Mouse (Mus musculus) forebrain, embryonic 14.5 days (tissue): ENCODE results near the gene Nnat. TPM values are rescaled to one million over a fixed set of nuclear protein-coding genes. Genes with fewer than 3 reads are reported as not detected.
"Not testable (repeated sequence)": the region's sequence is repeated elsewhere in the genome, so short reads cannot be mapped to it uniquely, and the experiment has no call there.

Experiments used
- ATAC-seq: fragments of 200-750 bp; cut with Nextera tagmentation; 2 replicates; pipeline ENCODE4 v1.8.0; 2017; ENCODE audit warnings: mild to moderate bottlenecking, moderate library complexity
- DNase-seq: peaks from one replicate; pipeline ENCODE4 v3.0.0-alpha.2; 2015; ENCODE audit warnings: low spot score
- H3K27ac ChIP-seq: fragments of 300-500 bp; sonication (generic); 2 replicates; pipeline ENCODE4 v1.5.1; 2014; ENCODE audit warnings: low read depth, mild to moderate bottlenecking, control low read depth, low read length, moderate library complexity
- H3K27me3 ChIP-seq: fragments of 300-500 bp; sonication (generic); replicated peaks from 2 replicates; pipeline ENCODE4 v1.6.1; 2014; ENCODE audit warnings: low read length, control low read depth, mixed read lengths; ENCODE audit not compliant: control insufficient read depth, insufficient read depth
- H3K36me3 ChIP-seq: fragments of 300-500 bp; sonication (generic); 2 replicates; pipeline ENCODE4 v1.6.1; 2014; ENCODE audit warnings: low read length, control low read depth; ENCODE audit not compliant: control insufficient read depth, insufficient read depth
- H3K4me1 ChIP-seq: fragments of 300-500 bp; sonication (generic); 2 replicates; pipeline ENCODE4 v1.6.1; 2014; ENCODE audit warnings: antibody characterized with exemption, low read length, control low read depth; ENCODE audit not compliant: control insufficient read depth, insufficient read depth
- H3K4me2 ChIP-seq: fragments of 300-500 bp; sonication (generic); 2 replicates; pipeline ENCODE4 v1.6.1; 2014; ENCODE audit warnings: mild to moderate bottlenecking, control low read depth, low read length
- H3K4me3 ChIP-seq: fragments of 300-500 bp; sonication (generic); 2 replicates; pipeline ENCODE4 v1.5.1; 2014; ENCODE audit warnings: low read depth, low read length, control low read depth
- H3K9ac ChIP-seq: fragments of 300-500 bp; sonication (generic); 2 replicates; pipeline ENCODE4 v1.6.1; 2014; ENCODE audit warnings: mild to moderate bottlenecking, low read length, control low read depth, moderate library complexity
- H3K9me3 ChIP-seq: fragments of 300-500 bp; sonication (generic); replicated peaks from 2 replicates; pipeline ENCODE4 v1.6.1; 2016; ENCODE audit warnings: low read length, control low read depth, mixed read lengths; ENCODE audit not compliant: control insufficient read depth
- WGBS: fragments of 180-500 bp; shearing (Covaris S2); extraction: QIAGEN DNeasy Blood & Tissue Kit; methylation state at CpG from one replicate; pipeline ENCODE4 v1.1.7; 2014; 5-methylcytosine and 5-hydroxymethylcytosine counted together
- polyA plus RNA-seq: library from polyadenylated mRNA; unstranded; fragments of >200 nt; fragmentation: Nextera tagmentation; extraction: Ambion mirVana; gene quantifications from 2 replicates; pipeline ENCODE4 v1.2.1, GENCODE M21; 2014

Gene Nnat
- polyA plus RNA-seq, 1 experiment from 2014 or later: 7,102 TPM

DNA sequence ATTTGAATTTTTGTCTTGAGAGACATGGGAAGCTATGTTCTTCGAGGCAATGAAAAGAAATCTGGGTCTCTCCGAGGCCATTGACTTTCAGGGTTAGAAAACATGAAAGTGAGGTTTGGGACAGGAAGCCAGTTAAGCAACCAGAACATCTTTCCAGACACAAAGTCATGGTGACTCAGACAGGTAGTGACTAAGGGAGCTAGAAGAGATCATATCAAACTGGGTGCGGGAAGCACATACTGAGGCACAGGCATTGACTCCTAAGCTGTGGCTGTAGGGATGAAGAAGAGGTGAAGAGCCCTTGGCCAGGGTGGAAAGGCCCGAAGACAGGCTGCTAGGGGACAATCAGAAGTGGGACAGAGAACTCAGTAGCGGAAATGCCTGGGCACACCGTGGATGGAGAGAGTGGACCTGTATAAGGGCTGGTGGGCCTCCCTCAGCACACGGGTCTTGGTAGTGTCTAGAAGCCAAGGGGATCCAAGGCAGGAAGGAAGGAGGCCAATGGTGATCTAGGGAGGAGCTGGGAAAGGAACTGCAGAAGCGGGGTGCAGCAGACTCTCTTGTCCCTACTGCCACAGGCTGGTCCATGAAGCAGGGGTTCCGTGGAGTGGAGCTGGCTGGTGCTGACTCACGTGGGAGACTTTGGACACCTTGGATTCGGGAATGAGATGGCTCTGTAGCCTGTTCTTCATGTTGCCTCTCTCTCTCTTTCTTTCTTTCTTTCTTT is 7.5 kb downstream of the Nnat start:
- no peaks in the 10 kb centered on the region for H3K9me3 ChIP-seq
- ATAC-seq (no peak), DNase-seq (no peak)
- H3K9ac ChIP-seq: peak overlapping the region; percentile 98
- H3K4me2 ChIP-seq: peak overlapping the region; percentile 93
- peak overlapping the region; percentile 99; the same call in 1 of the 2 replicates for H3K4me3 ChIP-seq
- H3K27ac ChIP-seq: peak overlapping the region; percentile 85; the same call in 1 of the 2 replicates
- 85% methylated on average over 11 of the region's 11 CpGs for WGBS
- peaks cover 5% of the 10 kb centered on the region; the same call in 1 of the 2 replicates for H3K36me3 ChIP-seq
- no peaks in the 10 kb centered on the region for H3K27me3 ChIP-seq
- H3K4me1 ChIP-seq: peaks cover 17% of the 10 kb centered on the region

DNA sequence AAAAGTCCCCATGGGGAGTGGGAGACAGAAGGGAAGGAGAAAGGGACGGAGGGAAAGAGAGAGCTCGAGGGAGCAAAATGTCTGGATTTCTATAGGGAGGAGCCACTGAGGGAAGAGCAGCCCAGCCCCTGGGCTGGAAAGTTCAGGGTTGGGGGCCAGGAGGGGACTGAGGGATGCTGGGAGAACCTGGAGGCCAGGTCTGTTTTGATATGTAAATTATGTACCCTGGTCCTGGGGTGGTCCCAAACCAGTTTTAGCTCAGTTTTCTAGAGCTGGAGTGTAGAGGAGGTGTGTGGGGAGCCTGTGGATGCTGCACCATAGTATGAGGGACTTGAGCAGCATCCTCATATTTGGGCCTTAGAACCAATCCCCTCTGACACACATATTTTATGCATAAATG is 9.0 kb downstream of the Nnat start:
- DNase-seq (no peak), ATAC-seq (no peak)
- Histone ChIP-seq H3K36me3 (no peaks in the 10 kb centered on the region; the same call in 1 of the 2 replicates), H3K27me3 (no peaks in the 10 kb centered on the region), H3K4me2 (no peak overlapping the region), H3K4me1 (peaks cover 17% of the 10 kb centered on the region), H3K9me3 (no peaks in the 10 kb centered on the region), H3K27ac (no peak overlapping the region), H3K9ac (no peak overlapping the region), H3K4me3 (no peak overlapping the region)
- 10% methylated on average over 2 of the region's 2 CpGs for WGBS

DNA sequence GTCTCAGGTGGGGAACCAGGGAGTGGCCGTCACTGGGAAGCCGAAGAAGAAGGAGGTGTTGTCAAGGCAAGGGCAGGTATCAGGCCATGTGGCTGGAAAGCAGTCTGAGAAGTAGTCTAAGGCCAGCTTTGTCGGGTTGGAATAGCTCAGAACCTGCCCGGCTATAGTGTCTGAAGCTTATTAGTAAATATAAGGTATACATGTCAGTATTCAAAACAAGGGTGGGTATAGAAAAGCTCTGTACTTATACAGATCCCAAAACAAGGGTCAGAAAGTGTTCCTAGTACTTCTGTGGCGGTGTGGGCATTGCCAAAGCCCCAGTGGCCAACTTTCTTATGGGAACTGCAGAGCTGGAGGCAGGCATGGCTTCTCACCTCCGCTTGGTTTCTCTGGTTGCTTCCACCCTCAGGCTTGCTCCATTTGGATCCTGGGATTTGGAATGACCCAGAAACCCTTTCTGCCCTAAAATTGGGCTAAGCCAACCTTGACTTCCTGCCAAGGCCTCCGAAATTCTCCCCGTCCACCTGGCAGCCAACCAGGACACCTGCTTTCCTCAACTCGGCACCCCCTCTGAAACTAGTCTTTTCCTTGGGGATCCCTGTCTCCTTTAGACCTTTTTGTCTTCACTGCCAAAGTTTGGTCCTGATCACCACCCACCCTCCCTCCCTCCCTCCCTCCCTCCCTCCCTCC is 10.1 kb downstream of the Nnat start:
- no peak overlapping the region for H3K4me2 ChIP-seq
- H3K27me3 ChIP-seq: no peaks in the 10 kb centered on the region
- H3K4me1 ChIP-seq: peaks cover 13% of the 10 kb centered on the region
- WGBS: 64% methylated on average over 9 of the region's 9 CpGs
- H3K9ac ChIP-seq: no peak overlapping the region
- H3K27ac ChIP-seq: no peak overlapping the region
- ATAC-seq: no peak
- no peaks in the 10 kb centered on the region for H3K9me3 ChIP-seq
- no peak for DNase-seq
- no peaks in the 10 kb centered on the region for H3K36me3 ChIP-seq
- H3K4me3 ChIP-seq: no peak overlapping the region

DNA sequence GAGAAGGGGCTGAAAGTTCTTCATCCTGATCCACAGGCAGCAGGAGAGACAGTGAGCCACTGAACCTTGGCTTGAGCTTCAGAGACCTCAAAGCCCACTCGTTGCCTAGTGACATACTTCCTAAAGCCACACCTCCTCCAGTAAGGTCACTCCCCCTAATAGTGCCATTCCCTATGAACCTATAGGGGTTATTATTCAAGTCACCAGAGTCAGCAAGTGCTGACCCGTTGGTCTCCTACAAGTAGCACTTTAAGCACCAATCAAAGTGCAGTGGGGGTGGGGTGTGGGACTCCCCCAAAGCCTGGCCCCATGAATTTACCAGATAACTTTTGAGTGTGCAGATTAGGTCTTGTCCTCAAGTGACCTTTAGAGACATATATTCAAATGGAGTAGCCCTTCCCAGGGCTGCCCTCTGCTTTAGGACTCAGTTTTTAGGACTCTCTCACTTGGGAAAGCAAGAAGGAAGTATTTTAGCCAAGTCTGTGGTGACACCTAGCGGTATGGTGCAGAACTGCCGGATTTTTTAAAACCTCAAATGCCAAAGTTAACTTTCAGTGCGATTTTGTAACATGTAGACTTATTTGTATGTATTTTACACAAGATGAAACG is 11.4 kb downstream of the Nnat start, which contains the start of gene Blcap:
Gene Blcap (minus strand): TSS at position 51 of the 609 bp plus-strand sequence.
- peak; percentile 83 for DNase-seq
- no peaks in the 10 kb centered on the region for H3K9me3 ChIP-seq
- H3K4me3 ChIP-seq: no peak within 1 kb of the TSS
- H3K4me2 ChIP-seq: no peak within 1 kb of the TSS
- H3K4me1 ChIP-seq: peaks cover 9% of the 10 kb centered on the region
- no peaks in the 10 kb centered on the region for H3K36me3 ChIP-seq
- no peak for ATAC-seq
- no peaks in the 10 kb centered on the region for H3K27me3 ChIP-seq
- no peak within 1 kb of the TSS for H3K9ac ChIP-seq
- H3K27ac ChIP-seq: no peak within 1 kb of the TSS
- WGBS: 7% methylated on average over 6 of the region's 6 CpGs

DNA sequence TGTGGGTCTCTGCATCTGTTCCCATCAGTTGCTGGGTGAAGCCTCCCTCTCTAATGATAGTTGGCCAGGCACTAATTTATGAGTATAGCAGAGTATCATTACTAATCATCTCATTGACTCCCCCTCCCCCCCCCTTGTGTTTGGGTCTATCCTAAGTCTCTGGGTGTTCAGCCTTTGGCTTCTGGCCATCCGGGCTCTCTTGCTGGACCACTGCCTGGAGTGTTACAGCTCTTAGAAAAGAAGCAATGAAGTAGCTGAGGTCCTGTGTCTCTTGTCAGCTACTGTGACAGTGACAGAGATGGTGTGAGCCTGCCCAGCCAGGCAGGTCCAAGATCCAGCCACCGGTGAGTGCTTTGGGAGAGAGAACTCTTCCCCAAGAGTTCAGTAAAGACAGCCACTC is 12.9 kb downstream of the Nnat start:
- Histone ChIP-seq H3K9ac (no peak overlapping the region), H3K9me3 (no peaks in the 10 kb centered on the region), H3K27me3 (no peaks in the 10 kb centered on the region), H3K27ac (no peak overlapping the region), H3K4me3 (no peak overlapping the region), H3K4me2 (no peak overlapping the region), H3K36me3 (no peaks in the 10 kb centered on the region), H3K4me1 (no peaks in the 10 kb centered on the region)
- no peak for ATAC-seq
- no peak for DNase-seq
- 64% methylated on average over 2 of the region's 2 CpGs for WGBS

DNA sequence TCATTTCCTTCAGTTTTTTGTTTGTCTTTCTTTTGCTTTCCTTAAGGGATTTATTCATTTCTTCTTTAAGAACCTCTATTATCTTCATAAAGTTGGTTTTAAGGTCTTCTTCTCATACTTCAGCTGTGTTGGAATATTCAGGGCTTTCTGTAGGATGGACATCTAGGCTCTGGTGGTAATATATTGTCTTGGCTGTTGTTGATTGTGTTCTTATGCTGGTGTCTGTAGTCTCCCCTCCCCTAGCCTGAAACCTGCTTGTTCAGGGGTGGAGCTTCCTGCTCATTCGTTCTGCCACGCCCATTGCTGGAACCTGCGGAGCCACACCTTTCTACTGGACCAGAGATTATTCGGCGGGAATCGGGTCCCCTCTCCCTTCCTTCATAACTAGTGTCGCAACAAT is 25.5 kb downstream of the Nnat start:
- WGBS: 19% methylated on average over 7 of the region's 7 CpGs
- H3K36me3 ChIP-seq, ATAC-seq, H3K27me3 ChIP-seq, H3K9ac ChIP-seq, H3K9me3 ChIP-seq, H3K27ac ChIP-seq, DNase-seq, H3K4me1 ChIP-seq, H3K4me2 ChIP-seq, H3K4me3 ChIP-seq: not testable (repeated sequence)

DNA sequence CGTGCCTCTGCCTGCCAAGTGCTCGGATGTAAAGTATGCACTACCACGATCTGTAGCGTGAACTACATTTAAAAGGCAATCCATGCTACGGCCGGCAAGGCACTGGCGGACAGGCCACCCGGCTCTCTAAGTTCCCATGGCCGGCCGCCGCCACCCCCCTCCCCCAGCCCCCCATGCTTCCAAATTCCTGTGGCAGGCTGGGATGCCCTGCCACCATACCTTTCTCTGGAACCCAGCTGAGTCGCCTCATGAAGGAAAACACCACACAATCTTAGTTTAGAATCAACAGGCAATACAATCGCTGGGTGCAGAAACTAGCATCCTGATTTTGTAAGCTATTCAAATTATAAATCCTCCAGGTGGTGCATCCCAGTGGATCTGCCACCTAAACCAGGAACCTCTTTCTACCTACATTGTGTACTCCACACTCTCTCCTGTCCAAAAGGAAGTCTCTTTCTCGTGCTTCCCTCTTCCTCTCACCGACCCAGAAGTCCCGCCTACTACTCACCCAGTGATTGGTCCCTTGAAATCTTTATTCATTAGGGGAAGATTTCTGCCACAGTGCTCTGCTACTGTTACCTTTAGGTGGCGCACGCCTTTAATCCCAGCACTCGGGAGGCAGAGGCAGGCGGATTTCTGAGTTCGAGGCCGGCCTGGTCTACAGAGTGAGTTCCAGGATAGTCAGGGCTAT is 37.1 kb downstream of the Nnat start:
- H3K36me3 ChIP-seq: no peaks in the 10 kb centered on the region
- no peak overlapping the region for H3K27ac ChIP-seq
- ATAC-seq: no peak
- H3K9me3 ChIP-seq: no peaks in the 10 kb centered on the region
- no peak overlapping the region for H3K4me2 ChIP-seq
- DNase-seq: no peak
- no peaks in the 10 kb centered on the region for H3K27me3 ChIP-seq
- H3K4me1 ChIP-seq: no peaks in the 10 kb centered on the region
- no peak overlapping the region for H3K9ac ChIP-seq
- H3K4me3 ChIP-seq: no peak overlapping the region
- 68% methylated on average over 22 of the region's 22 CpGs for WGBS

DNA sequence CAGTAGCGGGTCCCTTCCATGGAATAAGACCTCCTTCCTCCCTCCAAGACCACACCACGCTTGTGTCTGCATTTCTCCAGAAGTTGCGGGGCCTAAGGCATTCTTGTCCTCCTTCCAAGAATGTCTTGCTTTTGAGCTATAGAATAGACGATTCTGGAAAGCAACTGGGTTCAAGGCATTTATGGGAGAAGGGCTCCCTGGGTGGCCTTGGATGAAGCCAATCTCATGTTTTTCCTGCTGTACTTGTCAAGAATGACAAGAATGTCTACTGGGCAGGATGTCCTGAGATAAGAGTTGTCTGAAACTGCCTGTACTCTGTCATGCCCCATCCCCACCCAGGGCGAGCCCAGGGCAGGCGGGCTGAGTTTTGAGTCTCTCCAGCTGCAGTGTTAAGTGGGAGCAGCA is 41.6 kb downstream of the Nnat start:
- Histone ChIP-seq H3K36me3 (no peaks in the 10 kb centered on the region), H3K27ac (no peak overlapping the region), H3K4me3 (no peak overlapping the region), H3K4me2 (no peak overlapping the region), H3K9ac (no peak overlapping the region), H3K27me3 (no peaks in the 10 kb centered on the region; the same call in 1 of the 2 replicates), H3K9me3 (no peaks in the 10 kb centered on the region), H3K4me1 (no peaks in the 10 kb centered on the region)
- ATAC-seq (no peak), DNase-seq (no peak)
- WGBS: 77% methylated on average over 6 of the region's 6 CpGs
